In the genomic region with DNA sequence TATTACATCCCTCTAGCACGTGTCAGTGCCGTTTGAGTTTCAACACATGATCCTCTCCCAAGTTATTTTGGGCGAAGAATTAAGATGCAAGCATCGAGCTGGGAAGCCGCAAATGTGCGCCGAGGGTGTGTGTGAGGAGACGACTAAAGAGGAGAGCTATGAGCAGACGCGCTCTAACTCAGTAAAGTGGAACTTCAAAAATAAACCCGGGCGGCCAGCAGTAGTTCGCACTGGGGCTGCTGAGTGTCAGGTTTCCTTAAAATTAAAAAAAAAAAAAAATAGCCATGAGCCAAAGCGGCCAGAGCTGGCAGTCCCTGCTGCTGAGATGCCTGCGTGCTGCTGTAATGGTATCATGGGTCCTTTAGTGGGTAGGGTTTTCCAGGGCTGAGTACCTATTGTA, we compare ENCODE assay signal across 11 mouse cellular contexts.
DNase-seq lines count a peak whose midpoint lies in the region; ATAC-seq lines count a peak whose summit lies in the region.
"Had no signal": no experiment of that assay in that cellular context is flagged by ENCODE, and none has a peak within 500 bp of the region (broad histone marks: within the 10 kb centered on the region; RNA-seq: fewer than 3 reads in every experiment).

No protein-coding gene starts in this region.

- peaks cover 16% of the 10 kb centered on the region; the same call in 1 of the 2 replicates for H3K4me1 ChIP-seq in forebrain, embryonic 15.5 days
- no peaks in the 10 kb centered on the region for H3K4me1 ChIP-seq in forebrain, embryonic 12.5 days
- peaks cover 14% of the 10 kb centered on the region for H3K4me1 ChIP-seq in intestine, embryonic 16.5 days (ENCODE audit: control insufficient read depth, insufficient read depth, low read length)
- H3K4me1 ChIP-seq: neural tube, embryonic 12.5 days had no signal

- 72% methylated on average over 15 of the region's 15 CpGs for WGBS in forebrain, embryonic 15.5 days
- WGBS in forebrain, embryonic 12.5 days, result 84% methylated on average over 15 of the region's 15 CpGs
- WGBS in intestine, embryonic 16.5 days, result 59% methylated on average over 15 of the region's 15 CpGs

- H3K27ac ChIP-seq in forebrain, embryonic 15.5 days (replicated peaks), result peak overlapping the region; percentile 6; the same call in 1 of the 2 replicates
- H3K27ac ChIP-seq in forebrain, embryonic 12.5 days, result no peak overlapping the region
- H3K27ac ChIP-seq in intestine, embryonic 16.5 days (ENCODE audit: low read length), result no peak overlapping the region
- H3K27ac ChIP-seq: liver, embryonic 15.5 days; neural tube, embryonic 12.5 days had no signal

- DNase-seq in brain, embryonic 18.5 days (ENCODE audit: low read depth, low spot score), result peak; percentile 65
- peak; percentile 39 for DNase-seq in gastrocnemius, postnatal 14 days
- DNase-seq in left cerebral cortex, postnatal 36 days (ENCODE audit: low spot score in 2 of 2), result peak; percentile 82 to 83
- DNase-seq in retina, postnatal 1 day, result no peak
- DNase-seq: cerebellum, postnatal 25 days had no signal

- no peak overlapping the region for H3K9ac ChIP-seq in forebrain, embryonic 15.5 days (replicated peaks)
- no peak overlapping the region for H3K9ac ChIP-seq in forebrain, embryonic 12.5 days
- no peak overlapping the region for H3K9ac ChIP-seq in intestine, embryonic 16.5 days (ENCODE audit: low read depth, low read length)
- H3K9ac ChIP-seq: liver, embryonic 15.5 days; neural tube, embryonic 12.5 days had no signal

- H3K4me3 ChIP-seq in forebrain, embryonic 15.5 days, result no peak overlapping the region
- no peak overlapping the region for H3K4me3 ChIP-seq in forebrain, embryonic 12.5 days (replicated peaks)
- no peak overlapping the region for H3K4me3 ChIP-seq in intestine, embryonic 16.5 days (ENCODE audit: low read length)
- H3K4me3 ChIP-seq: liver, embryonic 15.5 days; neural tube, embryonic 12.5 days had no signal

- H3K9me3 ChIP-seq in forebrain, embryonic 15.5 days, result no peaks in the 10 kb centered on the region
- no peaks in the 10 kb centered on the region for H3K9me3 ChIP-seq in forebrain, embryonic 12.5 days
- no peaks in the 10 kb centered on the region for H3K9me3 ChIP-seq in intestine, embryonic 16.5 days (ENCODE audit: control insufficient read depth, low read length)
- H3K9me3 ChIP-seq: liver, embryonic 15.5 days; neural tube, embryonic 12.5 days had no signal

- H3K36me3 ChIP-seq in forebrain, embryonic 15.5 days, result peaks cover 19% of the 10 kb centered on the region
- peaks cover 53% of the 10 kb centered on the region for H3K36me3 ChIP-seq in forebrain, embryonic 12.5 days (replicated peaks)
- no peaks in the 10 kb centered on the region for H3K36me3 ChIP-seq in intestine, embryonic 16.5 days (ENCODE audit: control insufficient read depth, insufficient read depth, low read length)
- H3K36me3 ChIP-seq: liver, embryonic 15.5 days had no signal

- no peak overlapping the region for H3K4me2 ChIP-seq in forebrain, embryonic 15.5 days (replicated peaks)
- H3K4me2 ChIP-seq in forebrain, embryonic 12.5 days, result no peak overlapping the region
- H3K4me2 ChIP-seq in intestine, embryonic 16.5 days (ENCODE audit: low read depth, low read length), result no peak overlapping the region
- H3K4me2 ChIP-seq: liver, embryonic 15.5 days; neural tube, embryonic 12.5 days had no signal

- no peaks in the 10 kb centered on the region for H3K27me3 ChIP-seq in forebrain, embryonic 15.5 days
- H3K27me3 ChIP-seq in forebrain, embryonic 12.5 days, result no peaks in the 10 kb centered on the region
- H3K27me3 ChIP-seq in intestine, embryonic 16.5 days (replicated peaks; ENCODE audit: control insufficient read depth, insufficient read depth, low read length), result no peaks in the 10 kb centered on the region
- H3K27me3 ChIP-seq: liver, embryonic 15.5 days; neural tube, embryonic 12.5 days had no signal

- intact Hi-C loops in gastrocnemius, postnatal 14 days (cut with DNase I; ENCODE audit: low total_unique reads), result no loop called here
- intact Hi-C loops in left cerebral cortex, postnatal 36 days (cut with DNase I), result loop anchor here (5.0 to 10.0 kb wide), 3 partner anchors 83 to 115 kb away; a partner anchor contains a TSS

- ATAC-seq in forebrain, embryonic 15.5 days (replicated peaks), result no peak; the same call in 1 of the 2 replicates
- ATAC-seq in forebrain, embryonic 12.5 days (ENCODE audit: low FRiP score), result no peak
- ATAC-seq in erythroid progenitor cell, adult 5-6 weeks (replicated peaks; ENCODE audit: low FRiP score, poor library complexity, severe bottlenecking), result no peak
- ATAC-seq in intestine, embryonic 16.5 days, result no peak
